Mouse (Mus musculus): Measurements from ENCODE around the gene Ryr2.
"Not testable (repeated sequence)": the region's sequence is repeated elsewhere in the genome, so short reads cannot be mapped to it uniquely, and the experiment has no call there.

Ryr2 gene

DNA sequence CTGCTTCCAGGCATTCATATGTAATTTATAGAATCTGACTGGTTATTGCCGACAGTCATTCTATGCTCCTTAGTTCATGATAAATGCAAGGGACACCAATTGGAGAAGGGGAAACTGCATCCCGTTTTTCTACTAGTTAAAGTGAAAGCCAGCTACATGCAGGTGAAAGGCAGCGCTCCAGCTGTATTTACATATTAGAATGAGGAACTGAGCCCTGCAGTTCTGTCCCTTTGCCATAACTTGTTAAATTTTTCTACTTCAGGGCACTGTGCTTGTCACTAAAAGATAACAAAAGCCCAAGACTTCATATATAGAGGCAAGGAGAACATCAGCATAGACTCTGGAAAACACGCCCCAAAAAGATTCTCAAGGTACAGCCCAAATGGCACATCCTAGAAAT is 165.0 kb downstream of the Ryr2 start:
- DNase-seq (ENCODE audit: low spot score): no peak

DNA sequence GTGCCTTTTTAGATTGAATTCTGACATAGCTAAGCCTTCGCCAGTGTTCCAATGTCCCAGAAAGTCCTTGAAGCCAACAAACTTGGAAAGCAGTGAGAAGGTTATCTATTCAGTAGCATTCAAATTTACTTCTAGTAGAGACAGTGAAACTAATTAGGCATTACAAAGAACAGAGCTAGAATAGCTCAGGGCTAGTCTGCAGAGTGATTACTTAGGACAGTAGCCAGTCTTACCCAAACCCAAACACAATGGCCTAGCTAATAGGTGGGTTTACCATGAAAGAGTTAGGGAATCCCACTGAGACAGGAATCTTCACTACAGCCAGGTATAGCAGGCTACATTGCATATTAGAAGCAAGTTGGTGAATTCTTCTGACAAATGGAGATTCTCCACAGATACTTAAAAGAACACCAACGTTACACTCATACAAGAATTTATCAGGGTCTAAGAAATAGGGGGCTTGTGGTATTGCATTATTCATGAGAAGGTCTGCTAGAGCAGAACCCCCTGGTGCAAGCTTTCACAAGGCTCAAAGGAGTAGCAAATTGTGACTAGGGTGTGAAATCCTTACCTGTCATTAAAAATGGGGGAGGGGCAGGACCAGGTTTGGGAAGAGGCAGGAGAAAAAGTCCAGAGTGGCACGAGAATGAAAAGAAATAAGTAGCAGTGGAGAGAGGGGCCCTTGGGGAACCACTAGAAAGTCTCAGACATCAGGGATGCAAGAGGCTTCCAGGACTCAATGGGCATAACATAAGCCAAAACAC is 172.3 kb downstream of the Ryr2 start:
- DNase-seq (ENCODE audit: low spot score): not testable (repeated sequence)

DNA sequence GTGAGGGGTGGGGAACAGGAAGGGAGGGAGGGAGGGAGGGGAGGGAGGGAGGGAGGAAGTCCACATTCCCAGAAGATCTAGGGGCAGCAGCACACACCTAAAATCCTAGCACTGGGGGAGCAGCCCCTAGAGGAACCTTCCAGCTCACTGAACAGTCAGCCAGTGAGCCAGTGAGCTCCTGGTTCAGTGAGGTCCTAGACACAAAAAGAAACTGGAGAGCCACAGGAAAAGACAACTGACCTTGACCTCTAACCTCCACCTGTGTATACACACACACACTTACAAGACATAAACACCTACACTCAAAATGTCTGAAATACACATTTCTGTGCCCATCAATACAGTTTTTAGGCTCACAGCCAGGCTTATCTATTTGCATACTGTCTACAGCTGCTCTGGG is 173.4 kb downstream of the Ryr2 start:
- DNase-seq (ENCODE audit: low spot score): no peak

DNA sequence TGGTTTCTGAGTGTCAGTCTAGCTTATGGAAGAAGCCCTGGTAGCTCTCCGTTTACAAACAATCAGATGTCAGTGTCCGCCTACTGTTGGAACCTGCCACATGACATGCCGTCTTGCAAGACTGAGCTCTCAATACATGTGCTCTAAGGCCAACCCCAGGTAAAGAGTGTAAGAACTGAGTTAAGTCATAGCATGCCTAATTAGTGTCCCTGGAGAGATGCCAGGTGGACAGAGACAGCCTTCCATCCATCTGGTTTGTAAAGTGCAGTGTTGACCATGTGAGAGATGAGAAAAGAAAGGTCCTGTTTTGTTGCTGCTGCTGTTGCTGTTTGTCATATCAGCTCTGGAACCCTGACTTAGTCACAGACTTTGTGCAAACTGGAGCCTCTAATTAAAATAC is 178.0 kb downstream of the Ryr2 start:
- DNase-seq (ENCODE audit: low spot score): no peak

DNA sequence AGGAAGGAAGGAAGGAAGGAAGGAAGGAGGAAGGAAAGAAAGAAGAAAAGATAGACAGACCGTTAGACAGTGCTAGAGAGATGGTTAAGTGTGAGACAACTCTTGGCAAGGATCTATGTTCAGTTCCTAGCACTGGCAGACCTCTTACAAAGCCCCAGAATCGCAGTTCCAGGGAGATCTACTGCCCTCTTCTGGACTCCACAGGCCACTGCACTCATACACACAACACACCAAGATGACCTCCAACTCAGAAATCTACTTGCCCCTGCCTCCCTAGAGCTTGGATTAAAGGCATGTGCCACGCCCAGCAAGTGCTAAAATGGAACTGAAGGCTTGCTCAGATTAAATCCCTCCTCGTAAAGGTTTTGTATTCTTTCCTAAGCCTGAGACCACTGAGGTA is 179.0 kb downstream of the Ryr2 start:
- no peak for DNase-seq (ENCODE audit: low spot score)

DNA sequence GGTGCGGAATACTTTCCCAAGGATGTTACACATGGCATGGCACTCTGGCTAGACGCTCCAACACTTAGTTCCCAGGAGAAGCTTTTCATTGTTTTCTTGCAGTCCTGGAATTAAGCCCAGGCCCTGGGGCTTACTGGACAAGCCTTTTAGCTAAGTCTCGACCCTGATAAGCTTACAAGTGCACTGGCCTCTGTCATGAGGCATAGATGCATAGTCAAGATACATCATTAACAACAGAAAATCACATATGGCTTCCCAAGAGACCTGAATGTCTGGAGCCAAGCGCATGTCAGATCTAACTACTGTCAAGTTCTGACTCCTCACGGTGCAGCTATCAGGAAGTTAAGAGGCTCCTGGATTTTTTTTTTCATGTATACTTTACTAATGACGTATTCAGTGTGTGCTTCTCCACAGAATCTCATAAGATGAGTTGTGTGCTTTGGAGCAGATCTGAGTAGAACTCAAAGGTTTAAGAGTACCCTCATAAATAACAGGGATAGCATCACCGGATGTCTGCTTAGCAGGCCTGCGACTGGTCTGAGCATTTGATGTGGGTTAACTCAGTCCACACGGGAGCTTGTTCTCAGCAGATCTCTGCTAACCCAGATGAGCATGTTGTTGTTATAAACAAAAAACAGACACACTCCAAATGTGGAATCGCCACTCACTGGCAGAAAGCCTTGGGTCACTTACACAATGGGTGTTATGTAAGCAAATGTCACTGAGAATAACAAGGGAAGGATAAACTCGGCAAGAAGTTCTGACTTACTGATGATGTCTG is 179.8 kb downstream of the Ryr2 start:
- no peak for DNase-seq (ENCODE audit: low spot score)

DNA sequence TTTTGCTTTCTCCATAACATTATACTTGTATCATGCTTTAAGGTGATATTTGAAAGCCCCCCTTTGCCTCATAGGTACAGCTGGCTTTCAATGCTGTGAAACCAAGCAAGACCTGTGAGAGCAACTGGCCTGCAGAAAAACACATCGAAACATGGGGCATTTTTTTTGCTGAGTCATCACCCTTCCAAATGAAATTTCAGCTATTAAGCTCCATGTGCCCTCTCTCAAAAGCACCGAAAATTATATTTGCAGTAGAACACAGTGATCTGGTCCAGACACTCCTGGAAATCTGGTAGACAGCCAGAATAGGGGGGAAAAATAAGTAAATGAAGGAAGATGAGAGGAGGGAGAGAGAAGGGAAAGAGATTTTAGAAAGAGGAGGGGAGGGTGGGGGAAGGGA is 180.5 kb downstream of the Ryr2 start:
- DNase-seq (ENCODE audit: low spot score): no peak

DNA sequence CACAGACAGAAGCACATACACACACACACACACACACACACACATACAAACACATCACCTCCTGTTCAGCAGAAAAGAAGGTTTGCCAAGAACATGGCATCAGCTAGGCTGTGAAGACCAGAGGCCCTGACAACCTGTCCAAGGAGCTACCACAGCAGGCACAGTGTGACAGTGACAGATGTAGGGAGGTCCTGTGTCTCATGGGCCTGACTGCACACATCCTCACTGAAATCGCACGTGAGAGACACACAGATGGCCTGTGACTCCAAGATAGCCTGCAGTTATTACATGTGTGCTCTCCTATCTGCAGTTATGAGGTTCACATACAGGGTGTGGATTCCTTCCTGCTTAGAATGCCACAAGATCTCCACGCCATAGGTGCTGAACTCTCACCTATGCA is 182.0 kb downstream of the Ryr2 start:
- no peak for DNase-seq (ENCODE audit: low spot score)

DNA sequence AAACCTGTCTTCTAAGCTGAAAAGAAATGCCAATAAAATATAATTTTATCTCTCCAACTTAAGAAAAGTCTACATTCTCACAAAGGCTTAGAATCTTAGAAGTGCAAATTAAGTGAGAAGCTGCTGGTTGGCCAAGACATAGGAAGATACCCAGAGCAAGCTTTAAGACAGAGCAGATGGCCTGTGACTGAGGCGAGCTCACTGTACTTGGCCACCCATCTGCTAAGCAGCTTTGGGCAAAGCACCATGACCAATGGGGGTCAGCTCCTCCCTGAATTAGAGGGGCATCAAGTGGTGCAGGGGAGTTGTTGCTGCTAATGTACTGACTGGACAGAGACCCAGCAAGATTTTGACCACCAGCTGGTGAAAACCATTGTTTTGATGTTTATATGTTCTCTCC is 186.2 kb downstream of the Ryr2 start:
- peak; percentile 7 for DNase-seq (ENCODE audit: low spot score)

DNA sequence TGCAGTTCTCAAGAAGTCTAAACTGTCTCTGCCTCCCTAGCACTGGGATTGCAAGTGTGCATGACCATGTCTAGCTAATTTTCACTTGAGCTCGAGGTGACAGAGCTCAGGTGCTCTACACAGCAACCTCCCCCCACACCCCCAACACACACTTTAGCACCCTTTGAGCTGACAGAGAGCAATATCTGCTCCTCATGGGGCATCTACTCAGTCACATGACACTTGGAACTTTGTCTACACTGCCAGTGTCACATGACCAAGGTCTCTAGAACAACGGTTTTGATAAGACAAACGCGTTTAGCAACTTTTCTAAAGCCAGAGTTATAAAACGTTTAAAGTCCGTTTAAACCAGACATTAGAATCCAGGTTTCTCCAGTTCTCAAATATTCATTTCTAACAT is 187.3 kb downstream of the Ryr2 start:
- no peak for DNase-seq (ENCODE audit: low spot score)

DNA sequence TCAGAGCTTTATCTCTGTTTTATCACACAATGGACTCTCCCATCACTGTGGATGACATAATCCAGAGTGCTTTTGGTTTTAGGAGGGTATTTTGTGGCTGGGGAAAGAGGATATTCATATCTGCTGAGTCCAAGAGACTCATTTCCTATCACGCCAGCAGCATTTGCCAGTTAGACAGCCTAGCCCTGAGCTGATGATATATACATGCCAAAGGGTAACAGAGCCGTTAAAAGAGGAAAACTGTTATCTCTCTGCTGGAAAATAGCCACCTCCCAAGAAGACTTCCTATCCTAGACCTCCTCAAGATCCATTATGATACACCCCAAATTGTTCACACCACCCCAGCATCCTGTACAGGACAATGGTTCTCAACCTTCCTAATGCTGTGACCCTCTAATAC is 191.1 kb downstream of the Ryr2 start:
- no peak for DNase-seq (ENCODE audit: low spot score)

DNA sequence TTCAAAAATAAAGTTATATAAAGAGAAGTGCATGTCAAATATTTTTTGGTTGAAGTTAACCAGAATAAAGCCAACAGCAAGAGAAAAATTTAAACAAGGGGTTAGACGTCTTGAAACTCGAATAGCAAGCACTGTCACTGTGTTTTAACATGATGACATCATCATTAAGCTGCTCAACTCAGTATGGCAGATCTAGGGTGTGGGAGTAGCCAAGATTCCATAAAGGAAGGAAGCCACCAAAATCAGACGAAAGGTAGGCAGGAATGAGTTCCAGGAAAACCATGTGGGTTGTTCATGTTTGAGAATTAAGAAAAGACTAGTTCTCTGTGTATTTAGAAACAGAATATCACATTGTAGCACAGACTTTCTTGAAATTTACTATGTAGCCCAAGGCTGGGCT is 192.1 kb downstream of the Ryr2 start:
- no peak for DNase-seq (ENCODE audit: low spot score)

DNA sequence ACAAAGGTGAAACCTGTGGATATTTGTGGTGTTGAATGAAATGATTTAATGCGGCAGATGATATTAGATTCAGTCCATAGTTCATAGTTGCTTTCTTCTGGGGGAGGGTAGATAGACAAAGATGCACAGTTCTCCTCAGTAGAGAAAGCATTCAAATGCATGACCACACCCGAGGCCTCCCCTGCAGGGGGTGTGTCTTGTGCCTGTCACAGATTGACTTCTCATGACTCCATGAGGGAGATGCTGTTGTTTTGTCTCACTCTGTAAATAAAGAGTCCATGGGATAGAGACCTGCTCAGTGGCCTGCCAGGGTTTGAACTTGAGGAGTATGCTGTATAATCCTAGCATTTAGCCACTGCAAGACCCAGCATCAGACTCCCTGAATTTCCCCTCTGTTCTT is 194.5 kb downstream of the Ryr2 start:
- no peak for DNase-seq (ENCODE audit: low spot score)

DNA sequence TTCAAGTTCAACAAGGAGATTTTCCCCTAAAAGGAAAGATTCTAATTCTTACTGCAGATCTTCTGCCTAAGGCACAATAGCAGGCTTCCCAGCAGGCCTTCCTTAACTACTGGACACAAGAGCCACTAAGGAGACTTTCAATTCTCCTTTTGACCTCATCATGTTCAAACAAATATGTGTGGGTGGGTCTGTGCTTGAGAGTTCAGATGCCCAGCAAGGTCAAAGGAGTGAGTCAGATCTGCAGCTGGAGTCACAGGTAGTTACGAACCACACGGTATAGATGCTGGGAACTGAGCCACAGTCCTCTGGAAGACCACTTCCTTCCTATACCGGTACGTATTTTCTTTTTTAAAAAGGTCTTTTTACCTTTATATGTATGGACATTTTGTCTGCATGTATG is 198.6 kb downstream of the Ryr2 start:
- DNase-seq (ENCODE audit: low spot score): no peak

DNA sequence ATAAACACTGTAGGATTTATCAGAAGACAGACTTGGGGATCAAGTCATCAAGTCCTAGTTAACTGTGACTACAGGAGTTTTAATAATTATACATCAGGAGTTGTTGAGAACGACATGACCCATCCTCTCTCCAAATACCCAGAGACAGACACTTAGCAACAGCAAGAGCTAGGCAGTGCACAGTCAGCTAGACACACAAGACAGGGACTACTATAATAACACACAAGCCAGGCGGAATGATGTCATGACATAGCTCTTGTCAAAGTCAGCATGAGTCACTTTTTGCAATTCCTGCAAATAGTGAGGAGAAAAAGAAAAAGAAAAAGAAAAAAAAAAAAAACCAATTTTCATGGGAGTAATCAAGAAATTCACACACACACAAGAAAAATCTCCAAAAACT is 201.6 kb downstream of the Ryr2 start:
- DNase-seq (ENCODE audit: low spot score): no peak

DNA sequence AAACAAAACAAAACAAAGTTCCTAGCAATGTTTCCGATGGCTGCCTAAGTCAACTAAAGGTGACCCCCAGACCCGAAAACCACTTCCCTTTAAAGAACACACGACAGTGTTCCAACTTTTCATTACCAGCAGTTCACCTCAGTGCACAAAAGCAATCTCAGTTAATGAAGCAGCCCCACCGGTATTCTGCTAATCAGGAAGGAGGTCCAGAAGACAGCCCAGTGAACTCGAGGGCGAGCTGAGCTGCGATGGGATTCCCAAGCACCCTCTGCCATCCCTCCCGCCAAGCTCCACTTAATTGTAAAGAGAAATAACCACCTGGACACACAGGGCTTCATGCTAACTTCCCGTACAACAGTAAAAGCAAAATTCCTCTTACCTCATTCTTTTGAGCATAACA is 203.5 kb downstream of the Ryr2 start:
- DNase-seq (ENCODE audit: low spot score): no peak

DNA sequence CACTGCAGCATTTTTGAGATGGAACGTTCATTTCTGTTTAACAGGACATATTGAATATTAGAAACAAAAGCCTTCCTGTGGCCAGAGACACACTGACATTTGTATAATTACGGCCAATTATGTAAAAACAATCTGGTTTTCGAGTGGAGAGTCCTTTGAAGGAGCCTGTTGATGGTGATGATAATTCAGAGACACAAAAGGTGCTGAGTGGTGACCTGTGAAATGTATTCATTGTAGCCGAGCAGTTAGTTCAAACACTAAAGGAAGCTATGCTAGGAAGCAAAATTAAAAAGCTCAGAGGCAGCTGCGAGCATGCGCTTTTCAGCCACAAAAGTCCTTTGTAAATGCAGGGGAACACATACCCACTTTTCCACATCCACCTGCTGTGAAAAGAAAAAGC is 203.9 kb downstream of the Ryr2 start:
- DNase-seq (ENCODE audit: low spot score): no peak

DNA sequence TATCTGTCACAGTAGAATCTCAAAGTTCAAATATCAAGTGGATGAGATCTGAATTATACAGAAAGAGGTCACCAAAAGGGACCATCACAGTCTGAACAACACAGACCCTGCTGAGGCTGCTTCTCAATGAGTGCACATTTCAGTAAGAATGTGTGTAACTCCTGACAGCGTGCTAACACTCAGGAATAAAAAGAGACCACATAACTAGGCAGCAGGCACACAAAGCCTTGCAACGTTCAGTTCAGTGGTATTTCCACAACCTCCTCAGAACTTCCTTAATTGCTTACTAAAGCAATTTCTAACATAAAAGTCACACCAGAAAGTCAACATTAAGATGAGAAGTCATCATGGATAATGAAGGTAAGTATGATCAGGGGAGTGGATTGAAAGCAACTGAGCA is 206.1 kb downstream of the Ryr2 start:
- DNase-seq (ENCODE audit: low spot score): no peak

DNA sequence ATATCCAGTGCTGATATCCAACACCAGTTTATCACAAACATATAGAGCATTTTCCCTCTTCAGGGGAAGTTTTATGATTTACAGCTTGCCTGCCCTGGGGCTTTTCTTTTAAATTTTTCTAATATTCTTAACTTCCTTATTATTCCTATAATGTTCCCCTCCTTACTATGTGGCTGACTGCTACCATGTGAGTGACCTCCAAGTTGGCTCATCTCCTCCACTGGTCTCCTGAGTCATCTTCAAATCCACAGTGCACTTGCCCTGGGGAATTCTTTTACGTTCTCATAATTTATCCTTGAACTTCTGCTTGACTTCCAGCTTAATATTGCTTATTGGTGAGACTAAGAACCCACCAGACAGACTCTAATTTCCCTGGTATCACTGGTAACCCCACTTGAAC is 211.1 kb downstream of the Ryr2 start:
- DNase-seq (ENCODE audit: low spot score): no peak

DNA sequence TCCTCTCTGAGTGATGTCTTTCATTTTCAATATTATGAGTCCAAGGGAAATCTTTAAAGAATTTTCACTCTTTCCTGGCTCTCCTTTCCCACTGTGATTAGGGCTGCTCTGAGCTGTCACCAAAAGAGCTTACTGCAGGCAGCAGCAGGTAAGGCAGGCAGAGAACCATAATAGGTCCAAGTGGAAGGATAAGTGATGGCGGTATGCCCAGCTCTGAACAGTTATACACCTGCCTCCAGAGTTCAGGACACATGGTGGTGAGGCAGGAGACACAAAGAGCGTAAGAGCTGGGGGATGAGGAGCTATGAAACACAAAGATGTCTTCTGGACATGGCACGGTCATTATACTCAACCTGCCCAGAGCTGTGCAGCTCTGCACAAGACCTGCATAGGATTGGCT is 215.0 kb downstream of the Ryr2 start:
- no peak for DNase-seq (ENCODE audit: low spot score)

DNA sequence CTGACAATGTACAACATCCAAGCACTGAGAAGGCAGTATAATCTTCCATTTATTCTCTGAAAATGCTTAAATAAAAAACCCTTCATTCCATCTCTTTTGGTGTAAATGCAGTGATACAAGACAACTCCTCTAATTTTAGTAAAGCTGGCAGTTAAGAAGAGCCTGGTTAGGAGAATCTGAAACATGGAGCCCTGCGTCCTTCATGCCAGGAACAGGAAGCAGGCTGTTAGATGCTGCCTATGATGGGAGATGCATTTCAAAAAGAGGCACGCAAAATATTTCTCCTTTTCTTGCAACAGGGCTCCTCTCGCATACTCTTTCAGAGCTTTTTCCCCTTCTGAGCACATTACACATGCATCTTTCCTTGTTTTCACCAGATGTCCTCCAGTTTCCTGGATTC is 215.6 kb downstream of the Ryr2 start:
- DNase-seq (ENCODE audit: low spot score): no peak

DNA sequence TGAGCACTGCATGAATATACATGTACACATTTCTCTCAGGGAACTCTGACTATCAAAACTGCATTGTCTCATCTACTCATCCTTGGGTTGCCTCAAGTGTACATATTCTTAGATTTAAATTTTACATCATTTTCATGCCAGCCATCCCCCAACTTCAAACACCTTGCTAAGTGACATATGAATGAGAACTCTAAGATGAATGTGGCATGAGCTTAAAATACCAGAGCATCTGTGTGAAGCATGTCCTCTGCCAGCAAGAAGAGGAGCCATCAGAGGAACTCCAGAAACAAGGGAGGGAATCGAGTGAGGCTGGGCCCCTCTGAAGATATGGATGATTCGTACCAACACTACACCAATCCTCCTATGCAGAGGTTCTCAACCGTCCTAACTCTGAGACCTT is 222.6 kb downstream of the Ryr2 start:
- DNase-seq (ENCODE audit: low spot score): no peak

DNA sequence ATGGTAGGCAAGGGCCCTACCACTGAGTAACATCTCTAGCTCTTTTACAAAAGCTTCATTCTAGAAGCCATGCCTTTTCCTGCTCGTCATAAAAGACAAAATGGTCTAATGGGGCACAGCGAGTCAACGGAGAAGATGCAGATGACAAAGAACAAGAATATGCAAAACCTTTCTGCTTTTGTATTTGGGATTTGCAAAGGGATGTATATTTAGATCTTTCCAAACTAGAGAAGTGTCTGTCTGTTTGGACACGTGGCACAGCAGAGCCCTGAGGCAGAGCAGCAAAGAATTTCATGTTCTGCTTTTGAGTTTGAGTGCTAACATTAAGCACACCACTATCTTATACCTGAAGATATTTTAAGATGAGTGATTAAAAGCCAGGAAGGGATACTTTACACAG is 224.4 kb downstream of the Ryr2 start:
- DNase-seq (ENCODE audit: low spot score): no peak
